Mouse (Mus musculus) adrenal gland, adult 10 weeks (tissue): ENCODE measurements around the gene Reep6. TPM values are rescaled to one million over a fixed set of nuclear protein-coding genes. Genes with fewer than 3 reads are reported as not detected.

ENCODE experiments used
- polyA plus RNA-seq: library from polyadenylated mRNA; stranded (reverse); fragments of 350-450 nt; fragmentation: Illumina TruSeq; extraction: RNeasy Lipid Tissue Mini Kit (QIAGEN cat#74804); gene quantifications from one replicate; pipeline ENCODE4 v1.2.3, GENCODE M21; 2014; ENCODE audit warnings: low read depth, low replicate concordance

Reep6 gene
- polyA plus RNA-seq, result not detected

GRCm38 (mm10) chr10:80329273-80330081, at the start of gene Reep6, which contains the start of gene Pcsk4:
TSS of gene Reep6 (plus strand) at chr10:80329953.
TSS of gene Pcsk4 (minus strand) at chr10:80329498.

GRCm38 (mm10) chr10:80292251-80293146, 37.3 kb upstream of the Reep6 start, which contains the start of gene Rps15:
TSS of gene Rps15 (plus strand) at chr10:80292453.

GRCm38 (mm10) chr10:80295618-80296425, 33.9 kb upstream of the Reep6 start, which contains the start of gene Apc2:
TSS of gene Apc2 (plus strand) at chr10:80295977.

GRCm38 (mm10) chr10:80320340-80320760, 9.4 kb upstream of the Reep6 start, which contains the start of gene 2310011J03Rik:
TSS of gene 2310011J03Rik (minus strand) at chr10:80320537.

GRCm38 (mm10) chr10:80348244-80348781, 18.6 kb downstream of the Reep6 start, which contains the start of gene Adamtsl5:
TSS of gene Adamtsl5 (minus strand) at chr10:80348412.

GRCm38 (mm10) chr10:80356001-80356682, 26.4 kb downstream of the Reep6 start, which contains the start of gene Plk5:
TSS of gene Plk5 (plus strand) at chr10:80356459.

Other genes with a start within 250 kb of the Reep6 start
- gene Sbno2, start 224.4 kb upstream of the Reep6 start, polyA plus RNA-seq, result 1.3 TPM
- gene Stk11, start 214.2 kb upstream of the Reep6 start, polyA plus RNA-seq, result 8.0 TPM
- 0.70 TPM for gene Atp5d, start 191.3 kb upstream of the Reep6 start, polyA plus RNA-seq
- gene Cbarp, start 189.1 kb upstream of the Reep6 start, polyA plus RNA-seq, result 1.5 TPM
- 7.6 TPM for gene Midn, start 181.7 kb upstream of the Reep6 start, polyA plus RNA-seq
- 21.3 TPM for gene Cirbp, start 164.0 kb upstream of the Reep6 start, polyA plus RNA-seq
- gene 1600002K03Rik, start 157.0 kb upstream of the Reep6 start, polyA plus RNA-seq, result 1.0 TPM
- gene Efna2, start 150.5 kb upstream of the Reep6 start, polyA plus RNA-seq, result 2.2 TPM
- gene Mum1, start 103.5 kb upstream of the Reep6 start, polyA plus RNA-seq, result 7.3 TPM
- gene Ndufs7, start 80.8 kb upstream of the Reep6 start, polyA plus RNA-seq, result 5.8 TPM
- gene Gamt, start 68.9 kb upstream of the Reep6 start, polyA plus RNA-seq, result 2.7 TPM
- gene Dazap1, start 68.5 kb upstream of the Reep6 start, polyA plus RNA-seq, result 17.0 TPM
- gene Rps15, start 37.5 kb upstream of the Reep6 start, polyA plus RNA-seq, result not detected
- not detected for gene Apc2, start 34.0 kb upstream of the Reep6 start, polyA plus RNA-seq
- gene 2310011J03Rik, start 9.4 kb upstream of the Reep6 start, polyA plus RNA-seq, result 1.4 TPM
- not detected for gene Pcsk4, start 455 bp upstream of the Reep6 start, polyA plus RNA-seq
- gene Adamtsl5, start 18.5 kb downstream of the Reep6 start, polyA plus RNA-seq, result 0.82 TPM
- gene Plk5, start 26.5 kb downstream of the Reep6 start, polyA plus RNA-seq, result not detected
- 13.4 TPM for gene Mex3d, start 57.7 kb downstream of the Reep6 start, polyA plus RNA-seq
- not detected for gene Mbd3, start 69.6 kb downstream of the Reep6 start, polyA plus RNA-seq
- not detected for gene Uqcr11, start 76.9 kb downstream of the Reep6 start, polyA plus RNA-seq
- gene Tcf3, start 103.7 kb downstream of the Reep6 start, polyA plus RNA-seq, result 3.1 TPM
- not detected for gene Onecut3, start 164.9 kb downstream of the Reep6 start, polyA plus RNA-seq
- gene Atp8b3, start 209.2 kb downstream of the Reep6 start, polyA plus RNA-seq, result not detected
- gene Rexo1, start 231.6 kb downstream of the Reep6 start, polyA plus RNA-seq, result 0.52 TPM
- 1.2 TPM for gene Klf16, start 247.4 kb downstream of the Reep6 start, polyA plus RNA-seq